Mouse (Mus musculus) G1E (cell line): ENCODE measurements around the gene Prkar2a.

ENCODE experiments used
- CTCF ChIP-seq: IDR thresholded peaks from 2 replicates; pipeline ENCODE4 v1.5.1; 2012; ENCODE audit warnings: low read depth, low read length, inconsistent platforms, mixed read lengths
- GATA1 ChIP-seq: IDR thresholded peaks from 2 replicates; pipeline ENCODE4 v1.6.1; 2012; ENCODE audit warnings: borderline replicate concordance, low read length, inconsistent platforms, mixed read lengths
- POLR2AphosphoS5 ChIP-seq: IDR thresholded peaks from 2 replicates; pipeline ENCODE4 v1.6.1; 2012; ENCODE audit warnings: low read depth, low read length, inconsistent platforms; ENCODE audit not compliant: insufficient replicate concordance

DNA sequence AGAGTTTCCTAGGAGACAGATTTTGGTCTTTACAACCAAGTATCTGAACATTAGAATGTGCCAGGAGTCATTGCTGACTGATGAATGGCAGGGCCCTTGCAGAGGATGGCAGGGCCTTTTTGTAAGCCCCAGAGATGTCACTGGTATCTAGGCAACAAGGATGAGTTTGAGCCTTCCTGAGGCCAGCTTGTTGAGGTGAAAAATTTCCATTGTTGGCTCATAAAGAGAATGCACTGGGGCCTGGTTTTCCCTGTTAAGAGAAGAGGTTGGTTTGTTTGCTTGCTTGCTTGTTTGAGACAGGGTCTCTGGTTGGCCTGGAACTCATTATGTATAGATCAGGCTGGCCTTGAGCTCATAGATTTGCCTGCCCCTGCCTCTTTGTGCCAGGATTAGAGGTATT lies 96.3 kb downstream of the Prkar2a start:
- TF ChIP-seq GATA1 (no peak), CTCF (no peak), POLR2AphosphoS5 (no peak)
